Mouse (Mus musculus) fat pad, adult 2 months (tissue): ENCODE measurements around the gene Shoc2.

ENCODE experiments used
- DNase-seq: peaks from one replicate; pipeline ENCODE4 v3.0.0-alpha.2; 2011; ENCODE audit warnings: low read depth, low spot score; ENCODE audit errors: extremely low read depth

The Shoc2 gene

DNA sequence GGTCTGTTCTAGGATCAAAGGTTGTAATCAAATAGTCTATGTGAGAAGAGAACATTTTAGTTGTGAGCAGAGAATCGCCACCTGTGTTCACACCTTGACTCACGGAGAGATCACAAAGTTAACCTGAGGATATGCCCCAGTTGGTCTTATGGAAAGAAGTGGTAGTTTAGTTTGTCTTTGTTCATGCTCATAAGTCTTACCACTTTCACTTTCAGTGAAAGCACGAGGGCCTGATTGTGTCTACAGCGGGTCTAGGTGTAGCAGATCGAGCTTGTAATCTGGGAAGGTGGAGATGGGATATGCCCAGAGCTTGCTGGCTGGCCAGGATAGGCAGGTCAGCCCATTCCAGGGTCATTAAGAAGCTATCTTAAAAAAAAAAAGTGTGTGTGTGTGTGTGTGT lies 70.9 kb downstream of the Shoc2 start:
- DNase-seq: no peak

GRCm38 (mm10) chr19:54015503-54015902 lies 71.4 kb downstream of the Shoc2 start:
- DNase-seq: no peak

GRCm38 (mm10) chr19:54035100-54035499 lies 91.0 kb downstream of the Shoc2 start:
- no peak for DNase-seq

DNA sequence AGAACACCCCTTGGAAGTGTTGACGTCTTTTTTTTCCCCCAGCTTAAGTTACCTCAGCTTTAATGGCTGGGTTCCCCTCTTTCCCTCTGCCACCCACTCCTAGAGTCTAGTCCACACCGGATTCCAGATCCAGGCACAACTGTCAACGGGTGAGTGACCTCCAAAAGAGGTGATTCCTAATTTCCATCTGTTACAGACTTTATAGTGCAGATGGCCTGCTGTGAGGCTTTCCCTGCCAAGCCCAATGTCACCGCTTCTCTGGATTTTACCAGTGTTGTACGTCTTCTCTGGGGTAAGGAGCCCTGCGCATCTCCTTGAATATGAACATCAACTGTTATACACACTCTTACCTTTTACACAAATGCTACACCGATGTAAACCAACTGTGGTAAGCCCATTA lies 95.3 kb downstream of the Shoc2 start:
- DNase-seq: no peak

DNA sequence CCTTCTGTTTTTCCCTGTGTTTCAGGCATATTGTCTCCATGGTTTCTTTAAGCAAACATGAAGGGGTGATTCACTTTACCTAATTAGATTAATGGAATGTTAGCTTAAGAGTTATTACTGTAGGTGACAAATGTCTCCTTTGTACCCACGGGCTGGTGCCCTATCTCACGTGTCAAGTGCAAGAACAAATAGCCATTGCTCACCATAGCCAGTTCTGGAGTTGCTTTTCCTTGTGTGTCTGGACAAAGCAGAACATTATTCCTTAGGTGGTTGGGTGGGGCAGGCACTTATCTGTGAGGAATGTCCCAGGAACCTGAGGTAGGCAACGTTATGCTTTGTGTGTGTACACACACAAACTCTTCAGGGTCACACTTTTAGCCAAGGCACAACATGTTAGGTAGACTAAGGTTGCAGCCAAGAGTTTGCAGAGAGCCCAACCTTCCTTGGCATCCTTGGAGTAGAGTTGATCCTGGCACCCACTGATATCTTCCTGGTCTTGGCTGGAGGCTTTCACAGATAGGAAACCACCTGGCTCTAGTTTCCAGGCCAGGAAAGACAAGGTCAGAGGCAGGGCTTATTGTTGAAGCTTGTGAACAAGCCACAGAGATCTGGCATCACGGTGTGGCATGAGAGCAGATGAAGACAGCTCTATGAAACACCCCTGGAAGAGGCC lies 96.4 kb downstream of the Shoc2 start:
- DNase-seq: no peak

- no peak for DNase-seq
Observed at GRCm38 (mm10) chr19:54041029-54041367, 96.9 kb downstream of the Shoc2 start.

GRCm38 (mm10) chr19:54043851-54044250 lies 99.7 kb downstream of the Shoc2 start, which contains the start of gene Adra2a:
Adra2a (plus strand) TSS chr19:54044151.
- DNase-seq: no peak

DNA sequence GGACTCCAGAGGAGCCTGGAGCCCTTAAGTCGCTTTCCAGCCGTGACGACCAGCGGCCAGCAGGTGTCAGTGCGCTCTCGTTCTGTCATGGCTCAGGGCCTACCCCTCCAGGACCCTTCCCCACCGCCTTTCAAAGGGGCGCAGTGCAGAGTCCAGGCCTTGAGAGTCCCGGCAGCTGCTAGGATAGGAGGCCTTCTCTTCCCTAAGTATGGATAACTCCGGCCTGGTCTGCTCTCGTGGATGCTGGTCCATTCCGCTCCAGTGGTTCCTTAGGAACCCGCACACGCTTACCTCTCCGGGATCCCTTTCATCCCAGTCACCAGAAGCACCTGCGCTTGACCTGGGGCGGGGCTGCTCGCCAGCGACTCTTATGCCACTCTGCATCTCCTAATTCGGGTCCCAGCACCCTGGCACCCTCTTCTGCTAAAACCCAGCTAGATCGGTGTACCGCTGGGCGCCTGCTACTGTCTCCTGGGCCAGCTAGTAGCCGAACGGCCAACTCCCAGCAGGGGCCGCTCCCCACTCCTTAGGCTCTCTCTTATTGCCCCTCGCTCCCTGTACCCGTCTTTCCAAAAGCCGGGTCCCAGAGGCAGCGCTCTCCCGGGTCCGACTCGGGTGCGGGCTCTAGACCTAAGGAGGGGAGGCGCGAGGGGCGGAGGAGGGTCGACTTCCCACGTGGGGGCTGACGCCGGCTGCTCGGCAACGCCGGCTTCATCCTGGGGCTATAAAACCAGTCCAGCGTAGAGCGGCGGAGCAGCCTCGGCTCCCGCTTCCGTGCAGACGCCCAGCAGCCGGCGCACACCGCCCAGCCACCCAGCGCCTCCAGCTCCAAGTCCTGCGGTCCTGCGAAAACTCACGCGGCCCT lies 100.6 kb downstream of the Shoc2 start:
- DNase-seq: no peak

- no peak for DNase-seq
Observed at GRCm38 (mm10) chr19:54045412-54045811, 101.3 kb downstream of the Shoc2 start.

GRCm38 (mm10) chr19:54045931-54046683 lies 102.0 kb downstream of the Shoc2 start:
- no peak for DNase-seq

DNA sequence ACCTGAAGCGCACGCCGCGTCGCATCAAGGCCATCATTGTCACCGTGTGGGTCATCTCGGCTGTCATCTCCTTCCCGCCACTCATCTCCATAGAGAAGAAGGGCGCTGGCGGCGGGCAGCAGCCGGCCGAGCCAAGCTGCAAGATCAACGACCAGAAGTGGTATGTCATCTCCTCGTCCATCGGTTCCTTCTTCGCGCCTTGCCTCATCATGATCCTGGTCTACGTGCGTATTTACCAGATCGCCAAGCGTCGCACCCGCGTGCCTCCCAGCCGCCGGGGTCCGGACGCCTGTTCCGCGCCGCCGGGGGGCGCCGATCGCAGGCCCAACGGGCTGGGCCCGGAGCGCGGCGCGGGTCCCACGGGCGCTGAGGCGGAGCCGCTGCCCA lies 102.6 kb downstream of the Shoc2 start:
- DNase-seq: no peak

GRCm38 (mm10) chr19:54047386-54048050 lies 103.4 kb downstream of the Shoc2 start:
- no peak for DNase-seq

DNA sequence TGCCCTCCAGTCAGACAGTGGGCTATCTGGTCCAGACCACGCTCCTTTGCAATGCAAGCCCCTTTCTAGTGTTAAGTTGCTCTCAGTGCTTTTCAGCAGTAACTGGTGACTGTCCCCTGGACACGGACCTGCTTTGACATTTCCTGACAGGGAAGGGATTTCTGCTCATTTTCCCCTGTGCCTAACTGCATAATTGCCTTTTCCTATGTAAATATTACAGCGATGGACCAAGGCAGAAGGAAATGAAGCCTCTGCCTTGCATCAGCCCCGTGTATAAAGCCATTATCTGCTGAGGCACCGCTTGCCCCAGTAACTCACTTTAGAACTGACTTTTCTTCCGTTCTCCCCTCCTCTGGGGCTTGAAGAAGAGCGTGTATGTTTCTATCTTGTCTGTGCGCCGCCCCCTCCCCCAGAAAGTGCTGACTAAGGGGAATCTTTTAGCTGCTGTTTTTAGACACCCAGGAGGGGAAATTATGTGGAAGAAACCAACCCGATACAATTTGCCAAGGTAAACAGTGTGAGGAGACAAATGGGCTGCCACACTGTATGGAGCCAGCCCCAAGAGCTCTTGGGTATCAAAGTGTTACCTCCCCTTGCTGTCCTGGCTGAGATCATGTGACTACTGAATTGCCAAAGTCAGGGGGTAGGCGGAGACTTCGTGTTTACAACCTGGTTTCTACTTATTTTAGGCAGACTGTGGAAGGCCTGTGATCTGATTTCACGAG lies 104.2 kb downstream of the Shoc2 start:
- no peak for DNase-seq

DNA sequence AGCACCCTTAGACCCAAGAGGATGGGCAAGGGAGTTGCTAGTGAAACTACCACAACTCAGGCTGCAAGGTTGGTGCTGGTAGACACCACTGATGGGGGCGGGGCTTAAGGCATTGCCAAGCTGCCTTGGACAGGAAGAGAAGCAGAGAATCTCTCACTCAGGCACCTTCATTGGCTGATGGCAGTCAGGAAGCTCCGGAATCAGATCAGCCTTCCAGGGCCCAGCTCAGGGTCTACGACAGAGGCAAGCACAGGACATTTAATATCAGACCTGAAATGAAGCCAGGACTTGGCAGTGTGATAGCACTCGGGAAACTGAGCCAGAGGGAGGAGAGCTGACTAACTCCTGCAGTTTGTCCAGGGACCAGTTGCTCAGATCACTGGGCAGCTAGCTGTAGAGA lies 107.5 kb downstream of the Shoc2 start:
- no peak for DNase-seq

GRCm38 (mm10) chr19:54055845-54056244 lies 111.7 kb downstream of the Shoc2 start:
- DNase-seq: no peak

DNA sequence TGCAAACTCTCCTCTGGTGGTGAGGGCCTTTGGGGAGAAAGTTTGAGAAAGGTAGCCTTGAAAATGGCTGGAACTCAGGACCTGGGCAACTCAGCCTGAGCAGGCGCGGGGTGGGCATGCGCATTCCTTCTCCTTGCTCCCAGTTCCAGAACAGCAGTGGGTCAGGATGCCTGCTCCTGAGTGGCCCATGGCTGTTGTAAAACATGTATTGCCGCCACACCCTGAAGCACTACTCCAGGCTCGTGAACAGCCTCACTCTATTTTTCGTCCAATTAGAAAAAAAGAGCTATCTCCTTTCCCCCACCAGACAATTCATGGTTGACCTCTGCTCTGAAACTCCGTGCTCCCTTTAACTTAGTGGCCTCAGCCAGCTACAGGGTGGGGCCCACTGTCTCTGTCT lies 124.3 kb downstream of the Shoc2 start:
- DNase-seq: no peak

DNA sequence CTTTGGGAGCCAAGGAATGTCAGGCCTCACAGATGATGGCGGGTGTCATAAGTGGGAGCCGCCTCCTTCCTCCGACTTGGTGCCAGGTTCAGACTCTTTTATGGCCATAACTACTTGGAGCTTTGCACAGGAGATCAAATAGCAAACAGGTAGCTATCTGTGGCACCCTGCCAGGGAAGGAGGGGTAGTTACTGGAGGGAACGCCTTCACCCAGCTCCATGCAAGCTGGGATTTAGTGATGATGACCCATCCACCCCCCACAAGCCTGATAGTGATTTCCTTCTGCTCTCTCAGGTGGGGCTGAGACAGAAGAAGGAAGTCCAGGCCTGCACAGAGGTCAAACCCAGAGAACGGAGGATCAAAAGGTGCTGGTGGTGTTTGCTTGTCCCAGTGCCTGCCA lies 126.4 kb downstream of the Shoc2 start:
- no peak for DNase-seq

- no peak for DNase-seq
Observed at GRCm38 (mm10) chr19:54072233-54072800, 128.2 kb downstream of the Shoc2 start.

GRCm38 (mm10) chr19:54076362-54077349 lies 132.6 kb downstream of the Shoc2 start:
- DNase-seq: no peak
